Mouse (Mus musculus): ENCODE data around the gene Tmem177.

Gene Tmem177

DNA sequence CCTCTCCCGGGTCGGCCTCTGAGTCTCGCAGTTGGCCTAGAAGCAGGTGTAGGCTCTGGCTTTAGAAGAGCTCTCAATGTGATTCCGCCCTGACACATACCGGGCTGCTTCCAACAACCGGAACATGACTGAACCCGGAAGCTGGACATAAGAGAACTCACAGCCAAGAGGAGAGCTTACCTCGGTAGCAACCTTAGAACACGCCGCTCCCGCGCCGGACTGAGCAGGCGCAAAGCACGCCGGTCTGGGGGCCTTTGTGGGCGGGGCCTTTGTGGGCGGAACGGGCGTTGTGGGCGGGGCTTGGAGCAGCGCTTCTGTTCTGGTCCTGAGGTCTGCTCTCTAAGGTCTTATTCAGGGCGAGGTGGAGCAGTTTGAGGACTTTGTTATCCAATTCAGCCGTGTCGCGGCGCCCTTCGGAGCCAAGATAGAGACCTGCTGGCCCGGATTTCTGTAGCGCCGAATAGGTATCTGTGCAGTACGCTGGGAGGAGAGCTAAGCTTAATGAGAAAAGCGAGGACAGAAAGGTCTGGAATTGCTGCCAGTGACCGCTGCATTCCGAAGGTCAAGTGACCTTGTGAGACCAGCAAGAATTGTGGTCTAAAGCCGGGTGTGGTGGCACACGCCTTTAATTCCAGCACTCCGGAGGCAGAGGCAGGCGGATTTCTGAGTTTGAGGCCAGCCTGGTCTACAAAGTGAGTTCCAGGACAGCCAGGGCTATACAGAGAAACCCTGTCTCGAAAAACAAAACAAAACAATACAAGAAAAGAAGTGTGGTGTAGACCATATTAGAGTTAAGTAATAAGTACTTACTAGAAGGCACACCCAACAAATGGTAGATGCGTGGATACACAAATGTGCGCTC is at the start of gene Tmem177:
Gene Tmem177 (minus strand): TSS at position 256 of the 862 bp plus-strand sequence.
- in situ Hi-C loops (cut with MboI, MseI), result no loop called here

- in situ Hi-C loops (cut with MboI, MseI), result no loop called here
These were observed 46.9 kb upstream of the Tmem177 start for GRCm38 (mm10) chr1:119959920-119960319.

DNA sequence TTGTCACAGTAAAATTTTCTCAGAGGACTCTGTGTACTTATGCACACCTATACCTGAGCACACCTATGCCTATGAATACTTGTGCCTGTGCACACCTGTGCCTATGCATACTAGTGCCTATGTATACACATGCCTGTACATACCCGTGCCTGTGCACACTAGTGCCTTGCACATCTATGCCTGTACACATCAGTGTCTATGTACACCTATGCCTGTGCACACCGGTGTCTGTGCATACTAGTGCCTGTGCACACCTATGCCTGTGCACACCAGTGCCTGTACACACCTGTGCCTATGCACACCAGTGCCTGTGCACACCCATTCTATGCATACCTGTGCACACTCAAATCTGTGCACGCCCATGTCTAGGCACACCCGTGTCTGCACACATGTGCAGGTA is 46.5 kb upstream of the Tmem177 start:
- in situ Hi-C loops (cut with MboI, MseI), result no loop called here

- in situ Hi-C loops (cut with MboI, MseI), result no loop called here
These were observed 44.8 kb upstream of the Tmem177 start for GRCm38 (mm10) chr1:119957716-119958222.

DNA sequence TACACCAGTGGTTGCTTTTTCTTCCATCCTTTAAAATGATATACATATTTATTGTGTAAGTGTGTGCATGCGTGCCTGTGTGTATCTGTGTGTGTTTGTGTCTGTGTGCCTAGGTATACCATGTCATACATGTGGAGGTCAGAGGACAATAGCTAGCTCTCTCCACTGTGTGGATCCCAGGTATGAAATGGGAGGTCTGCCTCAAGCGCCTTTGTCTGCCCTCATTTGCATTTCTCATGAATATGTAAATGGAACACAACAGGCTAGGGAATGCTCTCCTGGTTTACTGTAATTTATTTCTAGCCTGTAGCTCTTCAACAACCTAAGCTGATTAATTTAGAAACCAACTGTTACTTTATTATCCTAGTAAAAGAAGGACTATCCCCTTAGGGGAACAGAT is 41.7 kb upstream of the Tmem177 start:
- in situ Hi-C loops (cut with MboI, MseI), result no loop called here

GRCm38 (mm10) chr1:119953456-119953855 is 40.4 kb upstream of the Tmem177 start:
- in situ Hi-C loops (cut with MboI, MseI), result no loop called here

DNA sequence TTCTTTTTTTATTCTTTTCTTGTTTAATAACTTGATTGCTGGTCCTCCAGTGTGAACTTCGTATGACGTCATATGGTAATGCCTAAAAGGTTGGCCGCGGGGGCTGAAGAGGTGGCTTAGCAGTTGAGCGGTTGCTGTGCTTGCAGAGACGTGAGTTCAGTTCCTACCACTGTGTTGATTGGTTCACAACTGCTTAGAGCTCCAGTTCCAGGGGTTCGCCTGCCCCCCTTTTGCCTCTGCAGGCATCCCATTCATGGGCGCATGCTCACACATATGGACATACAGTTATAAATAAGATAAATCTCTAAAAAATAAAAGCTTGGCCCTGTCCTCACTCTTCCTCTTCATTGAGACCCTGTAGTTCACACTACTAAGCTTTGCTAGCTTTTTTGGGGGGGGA is 37.1 kb upstream of the Tmem177 start:
- in situ Hi-C loops (cut with MboI, MseI), result no loop called here

GRCm38 (mm10) chr1:119936861-119937260 is 23.9 kb upstream of the Tmem177 start:
- in situ Hi-C loops (cut with MboI, MseI), result loop anchor here (25.0 kb wide), 1 partner anchor 850 kb away; no protein-coding TSS in a partner anchor

GRCm38 (mm10) chr1:119931421-119932150 is 18.6 kb upstream of the Tmem177 start:
- in situ Hi-C loops (cut with MboI, MseI), result loop anchor here (25.0 kb wide), 1 partner anchor 844 kb away; no protein-coding TSS in a partner anchor

DNA sequence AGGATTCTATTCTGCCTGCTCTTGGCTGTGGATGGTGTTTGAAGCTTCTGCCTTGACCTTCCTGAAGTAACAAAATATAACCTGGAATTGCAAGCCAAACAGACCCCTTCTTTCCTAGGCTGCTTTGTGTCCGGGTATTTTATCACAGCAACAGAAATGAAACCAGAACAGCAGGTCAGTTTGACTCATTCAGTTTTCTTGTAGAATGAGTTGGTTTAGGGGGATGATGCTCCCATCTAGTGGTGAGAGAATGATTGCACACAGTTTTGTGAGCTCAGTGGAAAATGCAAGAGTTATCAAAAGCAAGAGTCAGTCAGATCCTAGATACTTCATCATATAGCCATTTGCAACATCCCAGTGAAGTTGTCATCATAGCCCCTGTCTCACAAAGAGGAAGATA is 16.7 kb upstream of the Tmem177 start:
- in situ Hi-C loops (cut with MboI, MseI), result loop anchor here (10.0 to 25.0 kb wide), 2 partner anchors 842 to 1645 kb away; no protein-coding TSS in a partner anchor

DNA sequence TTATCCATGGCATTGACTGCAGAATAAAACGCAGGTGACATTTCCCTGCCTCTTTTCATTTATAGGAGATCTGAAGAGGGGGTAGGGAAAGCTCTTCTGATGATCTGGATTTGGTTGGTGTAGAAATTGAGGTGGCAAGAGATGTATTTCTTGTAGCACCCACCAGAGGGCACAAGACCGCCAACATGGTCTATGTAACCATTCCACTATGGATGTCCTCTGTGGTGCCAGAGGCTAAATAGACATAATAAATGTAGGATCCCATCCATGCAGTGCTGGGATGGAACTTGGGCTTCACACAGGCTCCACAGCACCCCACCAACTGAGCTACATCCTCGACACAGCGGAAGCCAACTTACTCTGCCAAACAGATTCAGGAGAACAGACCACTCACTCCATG is 6.3 kb upstream of the Tmem177 start:
- in situ Hi-C loops (cut with MboI, MseI), result no loop called here

GRCm38 (mm10) chr1:119916823-119917371 is 3.9 kb upstream of the Tmem177 start:
- in situ Hi-C loops (cut with MboI, MseI), result no loop called here

GRCm38 (mm10) chr1:119907206-119907748 is 5.7 kb downstream of the Tmem177 start:
- in situ Hi-C loops (cut with MboI, MseI), result no loop called here

- in situ Hi-C loops (cut with MboI, MseI), result no loop called here
These were observed 9.8 kb downstream of the Tmem177 start for GRCm38 (mm10) chr1:119903231-119903620.

GRCm38 (mm10) chr1:119902551-119903230 is 10.3 kb downstream of the Tmem177 start:
- in situ Hi-C loops (cut with MboI, MseI), result no loop called here

DNA sequence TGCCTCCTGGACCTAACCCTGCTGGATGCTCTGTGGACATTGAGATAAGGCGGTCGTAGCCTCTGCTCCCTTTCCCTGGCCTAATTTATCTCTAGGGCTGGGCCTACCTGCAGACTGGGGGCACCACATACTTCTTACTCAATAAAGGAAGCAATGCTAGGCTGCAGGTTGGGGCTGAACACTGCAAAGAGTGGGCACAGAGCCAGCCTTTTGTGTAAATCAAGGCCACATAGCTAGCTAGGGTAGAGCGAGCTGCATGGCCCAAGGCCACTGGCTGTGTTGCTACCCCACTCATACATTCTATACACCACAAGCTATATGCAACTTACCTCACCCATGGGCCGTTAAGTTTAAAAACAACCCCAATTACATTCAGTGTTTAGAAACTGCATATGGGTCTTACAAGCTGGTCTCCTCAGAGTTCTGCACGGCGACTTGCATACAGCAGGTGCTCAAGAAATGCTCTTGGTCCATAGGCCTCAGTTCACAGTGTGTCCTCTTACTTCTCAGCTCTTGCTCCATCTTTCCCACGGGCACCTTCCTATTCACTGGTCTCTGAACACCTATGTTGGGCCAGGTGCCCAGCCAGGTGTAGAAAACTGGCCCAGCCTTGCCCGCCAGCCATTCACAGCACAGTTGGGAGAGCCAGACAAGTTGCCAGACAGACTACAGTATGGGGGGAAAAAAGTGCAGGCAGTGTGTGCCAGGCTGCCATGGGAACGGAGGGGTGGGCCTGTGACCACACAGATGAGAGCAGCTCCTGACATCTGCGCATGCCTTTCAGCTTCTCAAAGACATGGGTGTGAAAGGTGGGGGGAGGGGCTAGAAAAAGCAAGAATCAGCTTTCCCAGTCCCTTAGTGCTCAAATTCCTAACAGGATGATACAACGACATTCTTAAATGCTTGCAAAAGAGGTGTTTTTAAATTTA is 13.5 kb downstream of the Tmem177 start:
- in situ Hi-C loops (cut with MboI, MseI), result loop anchor here (5.0 to 10.0 kb wide), 2 partner anchors 82 to 355 kb away; no protein-coding TSS in a partner anchor

DNA sequence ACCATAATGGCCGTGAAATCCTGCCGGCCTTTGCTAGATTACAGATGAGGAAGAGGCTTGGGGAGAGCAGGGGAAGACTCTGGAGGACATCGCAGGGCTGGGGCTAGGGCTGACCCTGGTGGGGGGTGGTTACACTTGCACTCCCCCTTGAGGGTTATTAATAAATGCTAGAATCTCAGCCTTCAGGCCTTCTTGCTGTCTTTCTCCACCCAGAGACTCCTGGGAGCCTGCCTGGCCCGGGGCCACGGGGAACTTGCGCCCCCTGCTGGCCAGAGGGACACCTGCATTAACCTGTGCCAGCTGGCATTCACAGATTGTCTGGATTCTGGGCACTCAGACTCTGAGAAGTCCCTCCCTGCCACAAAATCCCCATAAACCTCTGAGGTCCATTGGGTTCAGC is 18.1 kb downstream of the Tmem177 start:
- in situ Hi-C loops (cut with MboI, MseI), result loop anchor here (5.0 to 10.0 kb wide), 2 partner anchors 78 to 350 kb away; no protein-coding TSS in a partner anchor

- in situ Hi-C loops (cut with MboI, MseI), result loop anchor here (10.0 kb wide), 1 partner anchor 349 kb away; no protein-coding TSS in a partner anchor
These were observed 19.4 kb downstream of the Tmem177 start for GRCm38 (mm10) chr1:119893600-119893999.

- in situ Hi-C loops (cut with MboI, MseI), result loop anchor here (10.0 kb wide), 1 partner anchor 348 kb away; no protein-coding TSS in a partner anchor
These were observed 20.1 kb downstream of the Tmem177 start for GRCm38 (mm10) chr1:119892933-119893332.

GRCm38 (mm10) chr1:119891865-119892264 is 21.1 kb downstream of the Tmem177 start:
- in situ Hi-C loops (cut with MboI, MseI), result loop anchor here (10.0 kb wide), 1 partner anchor 347 kb away; no protein-coding TSS in a partner anchor

Data from T-helper 1 cell (primary cell).